Mouse (Mus musculus) gastrocnemius, adult 2 months (tissue): ENCODE measurements around the gene Nckap1l. TPM values are rescaled to one million over a fixed set of nuclear protein-coding genes. Genes with fewer than 3 reads are reported as not detected.

Experiments used
- DNase-seq: peaks from one replicate; pipeline ENCODE4 v3.0.0; 2022
- H3K27ac ChIP-seq: fragments of 200-600 bp; 2 replicates; pipeline ENCODE4 v1.8.1; 2022; ENCODE audit warnings: mild to moderate bottlenecking
- H3K4me3 ChIP-seq: fragments of 200-600 bp; 2 replicates; pipeline ENCODE4 v1.8.1; 2022; ENCODE audit warnings: mild to moderate bottlenecking, moderate library complexity
- CTCF ChIP-seq: fragments of 200-600 bp; IDR thresholded peaks from 2 replicates; pipeline ENCODE4 v1.8.1; 2022; ENCODE audit warnings: antibody characterized with exemption, mild to moderate bottlenecking, moderate library complexity
- intact Hi-C: fragments of 180-260 bp; cut with DNase I; formaldehyde crosslinking; loops from one replicate; pipeline ENCODE4 v1.15.1; 2025
- total RNA-seq, 2 experiments: library from RNA; stranded (reverse); gene quantifications; 2 replicates each; pipeline ENCODE4 v1.2.3; 2021

Gene Nckap1l
- total RNA-seq, 2 experiments from 2014 or later: 0.79 to 0.98 TPM

- TF ChIP-seq CTCF: no peak
- no peak for DNase-seq
- Histone ChIP-seq H3K4me3 (no peak overlapping the region), H3K27ac (no peak overlapping the region)
- intact Hi-C loops: no loop called here
Observed at GRCm38 (mm10) chr15:103479080-103479606, 25.5 kb downstream of the Nckap1l start.

- intact Hi-C loops: no loop called here
- no peak for TF ChIP-seq CTCF
- no peak overlapping the region for H3K4me3 ChIP-seq
- no peak for DNase-seq
- no peak overlapping the region for H3K27ac ChIP-seq
Observed at GRCm38 (mm10) chr15:103480129-103480528, 26.5 kb downstream of the Nckap1l start.

DNA sequence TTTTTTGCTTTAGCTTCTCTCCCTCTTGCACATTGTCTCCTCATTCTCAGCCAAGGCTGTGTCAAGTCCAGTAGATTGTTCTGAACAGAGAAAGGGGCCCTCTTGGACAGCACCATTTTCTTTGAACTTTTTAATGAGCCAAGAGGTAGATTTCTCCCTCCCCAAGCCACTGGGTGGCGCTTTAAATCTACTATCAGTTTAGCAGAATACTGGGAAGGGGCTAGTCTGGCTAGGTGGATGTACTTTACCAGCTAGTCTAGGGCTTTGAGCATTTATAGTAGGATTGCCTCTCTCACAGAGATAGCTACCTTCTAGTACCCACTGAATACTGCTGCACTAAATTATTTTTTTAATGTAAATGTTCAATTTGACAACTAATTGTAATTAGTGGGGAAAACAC lies 28.9 kb downstream of the Nckap1l start:
- H3K4me3 ChIP-seq: no peak overlapping the region
- DNase-seq: no peak
- no peak overlapping the region for H3K27ac ChIP-seq
- peak; percentile 49 for TF ChIP-seq CTCF
- intact Hi-C loops: no loop called here

GRCm38 (mm10) chr15:103484490-103484889 lies 30.9 kb downstream of the Nckap1l start:
- intact Hi-C loops: no loop called here

DNA sequence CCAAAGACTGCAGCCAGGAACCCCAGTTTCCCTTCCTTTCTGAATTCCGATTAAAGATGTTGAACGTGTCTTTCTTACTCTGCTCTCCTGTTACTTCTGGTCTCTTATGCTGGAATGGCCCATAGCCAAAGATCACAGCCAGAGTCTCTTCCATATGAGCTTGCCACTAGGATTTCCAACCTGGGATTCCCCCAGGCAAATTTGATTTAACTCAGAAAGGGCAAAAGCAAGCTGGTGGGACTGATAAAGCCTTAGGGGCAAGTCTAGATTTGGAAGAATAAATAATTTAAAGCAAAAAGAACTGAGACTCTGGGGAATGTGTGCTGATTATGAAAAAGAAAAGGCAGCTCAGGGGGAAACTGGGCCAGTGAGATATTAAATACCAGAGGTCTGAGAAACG lies 31.5 kb downstream of the Nckap1l start:
- intact Hi-C loops: no loop called here
- DNase-seq: no peak
- TF ChIP-seq CTCF: no peak
- Histone ChIP-seq H3K4me3 (no peak overlapping the region), H3K27ac (no peak overlapping the region)

More at GRCm38 (mm10) chr15:103484490-103484889, 30.9 kb downstream of the Nckap1l start:
- TF ChIP-seq CTCF: no peak
- no peak for DNase-seq
- Histone ChIP-seq H3K27ac (no peak overlapping the region), H3K4me3 (no peak overlapping the region)

- no peak overlapping the region for H3K4me3 ChIP-seq
- no peak overlapping the region for H3K27ac ChIP-seq
- DNase-seq: no peak
- intact Hi-C loops: no loop called here
- no peak for TF ChIP-seq CTCF
Observed at GRCm38 (mm10) chr15:103486658-103487057, 33.1 kb downstream of the Nckap1l start.

DNA sequence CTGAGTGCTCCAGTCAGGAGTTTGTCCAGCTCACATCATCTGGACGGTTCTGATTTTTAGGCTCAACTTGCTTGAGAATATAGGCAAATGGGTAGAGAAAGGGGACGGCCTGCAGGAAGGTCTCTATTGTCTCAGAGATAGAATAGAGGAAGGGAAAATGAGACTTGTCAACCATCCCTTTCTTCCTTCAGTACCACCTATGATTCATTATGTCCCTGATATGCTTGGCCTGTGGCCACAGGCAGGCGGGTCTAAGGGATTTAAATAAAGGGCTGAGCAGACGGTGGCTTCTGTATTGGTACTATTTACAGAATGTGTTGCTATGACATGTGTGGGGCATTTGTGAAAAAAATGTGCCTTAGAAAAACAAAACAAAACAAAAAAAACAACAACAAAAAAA lies 34.7 kb downstream of the Nckap1l start:
- intact Hi-C loops: no loop called here
- DNase-seq: no peak

DNA sequence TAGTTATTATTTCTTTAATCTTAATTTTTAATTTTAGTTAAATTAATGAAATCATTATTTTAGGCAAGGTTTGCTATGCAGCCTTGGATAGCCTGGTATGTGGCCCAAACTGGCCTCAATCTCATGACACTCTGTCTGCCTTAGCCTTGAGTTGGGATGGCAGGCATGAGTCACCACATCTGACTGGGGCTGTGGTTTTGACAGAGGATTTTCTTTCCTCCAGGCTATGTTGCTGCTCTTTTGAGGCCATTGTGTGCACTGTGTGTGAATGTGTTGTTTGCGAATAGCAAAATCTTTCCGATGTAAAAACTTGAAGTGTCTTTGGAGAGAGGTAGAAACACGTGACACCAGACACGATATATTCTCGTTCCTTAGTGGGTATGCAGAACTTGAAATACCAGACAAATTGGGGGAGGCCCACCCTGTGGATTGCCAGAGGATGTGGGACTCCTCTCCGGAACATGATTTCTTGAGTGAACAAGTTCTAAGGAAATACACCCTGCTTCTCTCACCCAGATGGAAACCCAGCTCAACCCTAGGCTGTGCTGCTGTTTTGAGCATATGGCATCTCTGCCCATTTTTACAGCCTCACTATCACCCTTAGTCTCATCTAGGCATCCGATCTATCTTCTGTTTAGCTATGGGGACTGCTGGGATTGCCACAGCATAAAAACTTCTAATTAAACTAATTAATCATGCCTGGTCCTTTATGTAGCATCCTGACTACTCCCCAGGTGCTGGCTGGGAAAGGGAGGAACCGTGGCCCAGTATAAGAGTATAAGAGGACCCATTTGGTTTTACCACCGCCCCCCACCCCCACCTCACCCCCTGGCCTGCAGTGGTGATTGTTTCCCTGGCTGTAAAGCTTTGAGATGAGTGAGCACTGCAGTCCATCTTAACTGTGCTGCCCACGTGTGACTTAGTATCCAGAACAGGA lies 42.9 kb downstream of the Nckap1l start:
- DNase-seq: no peak
- Histone ChIP-seq H3K27ac (no peak overlapping the region), H3K4me3 (no peak overlapping the region)
- intact Hi-C loops: no loop called here
- no peak for TF ChIP-seq CTCF

More for the DNA sequence above, 34.7 kb downstream of the Nckap1l start:
- Histone ChIP-seq H3K27ac (no peak overlapping the region), H3K4me3 (no peak overlapping the region)
- TF ChIP-seq CTCF: no peak

- no peak for TF ChIP-seq CTCF
- Histone ChIP-seq H3K4me3 (no peak overlapping the region), H3K27ac (no peak overlapping the region)
- no peak for DNase-seq
- intact Hi-C loops: no loop called here
Observed at GRCm38 (mm10) chr15:103498157-103498556, 44.6 kb downstream of the Nckap1l start.

DNA sequence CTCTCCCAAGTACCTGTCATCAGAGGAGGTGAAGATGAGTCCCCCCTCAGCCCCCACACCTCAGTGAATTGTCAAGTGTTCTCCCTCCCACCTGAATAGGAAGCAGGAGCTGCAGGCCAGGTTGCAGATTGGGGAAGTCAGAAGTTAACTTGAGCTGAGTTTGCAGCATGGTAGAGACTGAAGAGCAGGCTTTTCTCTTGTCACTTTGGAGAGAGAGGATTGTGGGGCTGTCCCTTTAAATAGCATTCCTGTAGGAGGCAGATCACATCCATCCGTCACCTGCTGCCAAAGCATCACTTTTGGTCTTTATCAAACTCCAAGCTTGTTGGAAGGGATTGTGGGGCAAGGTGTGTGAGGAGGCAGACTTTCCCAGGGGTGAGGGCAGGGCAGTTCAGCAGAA lies 47.1 kb downstream of the Nckap1l start:
- no peak for DNase-seq
- no peak overlapping the region for H3K27ac ChIP-seq
- no peak for TF ChIP-seq CTCF
- no peak overlapping the region for H3K4me3 ChIP-seq
- intact Hi-C loops: no loop called here

- H3K4me3 ChIP-seq: no peak overlapping the region
- TF ChIP-seq CTCF: no peak
- intact Hi-C loops: no loop called here
Observed at GRCm38 (mm10) chr15:103501186-103501585, 47.6 kb downstream of the Nckap1l start.

GRCm38 (mm10) chr15:103502435-103503250 lies 49.0 kb downstream of the Nckap1l start, which contains the start of gene Pde1b:
Gene Pde1b, plus strand, starts transcription at chr15:103503034.
- Histone ChIP-seq H3K4me3 (peak within 1 kb of the TSS; percentile 76), H3K27ac (no peak within 1 kb of the TSS)
- no peak for TF ChIP-seq CTCF
- intact Hi-C loops: no loop called here
- DNase-seq: peak; percentile 73

More at GRCm38 (mm10) chr15:103501186-103501585, 47.6 kb downstream of the Nckap1l start:
- H3K27ac ChIP-seq: no peak overlapping the region
- no peak for DNase-seq

GRCm38 (mm10) chr15:103503251-103503600 lies 49.6 kb downstream of the Nckap1l start:
- TF ChIP-seq CTCF: no peak
- Histone ChIP-seq H3K27ac (no peak overlapping the region), H3K4me3 (peak overlapping the region; percentile 76)
- DNase-seq: no peak
- intact Hi-C loops: no loop called here
